Mouse (Mus musculus) liver, postnatal 0 days (tissue): Measurements from ENCODE around the gene Abat.
A peak's percentile ranks its signal among the peaks of the same experiment; 100 is the strongest.

Experiments
- CTCF ChIP-seq: sonication (generic); IDR thresholded peaks from 2 replicates; pipeline ENCODE4 v1.5.1; 2016; ENCODE audit warnings: antibody characterized with exemption, low read depth
- EP300 ChIP-seq: IDR thresholded peaks from 2 replicates; pipeline ENCODE4 v1.6.1; 2016; ENCODE audit warnings: antibody characterized with exemption, low read depth, mild to moderate bottlenecking

DNA sequence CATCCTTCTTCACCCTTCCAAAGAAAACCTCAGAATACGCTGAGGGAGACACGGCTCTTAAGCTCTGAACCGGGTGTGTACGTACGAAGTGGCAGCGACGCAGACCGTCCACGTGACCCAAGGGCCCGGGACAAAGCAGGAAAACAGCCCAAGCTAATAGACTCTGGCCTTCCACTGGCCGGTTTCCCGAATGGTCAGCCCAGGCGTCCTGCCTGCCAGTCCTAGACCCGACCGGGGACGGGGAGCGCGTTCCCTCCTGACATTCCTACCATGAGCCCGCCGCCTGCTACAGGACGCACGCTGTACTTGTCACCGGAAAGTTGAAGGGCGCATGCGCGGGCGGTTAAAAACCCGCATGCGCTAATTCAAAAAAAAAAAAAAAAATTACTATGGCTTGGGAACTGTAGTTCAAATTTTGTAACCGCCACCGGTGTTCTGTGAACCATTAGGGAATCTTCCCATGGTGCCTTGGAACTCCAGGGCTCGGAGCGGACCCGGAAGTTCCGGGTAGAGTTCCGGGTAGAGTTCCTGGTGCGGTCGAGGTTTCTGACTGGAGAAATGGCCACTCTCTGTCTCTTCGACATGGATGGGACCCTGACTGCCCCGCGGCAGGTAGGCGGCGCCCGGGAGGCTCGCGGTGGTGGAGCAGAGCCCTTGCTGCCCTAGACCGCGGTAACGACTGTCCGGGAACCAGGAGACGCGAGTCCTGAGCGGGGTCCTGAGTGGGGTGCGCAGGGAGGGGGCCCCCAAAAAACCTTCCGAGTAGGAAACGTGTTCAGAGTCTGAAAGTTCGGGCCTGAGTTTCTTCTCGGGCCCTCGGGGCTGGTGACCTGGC is 124.2 kb downstream of the Abat start, which contains the start of the genes Pmm2 and Tmem186:
- TF ChIP-seq EP300 (peak; percentile 49), CTCF (peak; percentile 59)
